Mouse (Mus musculus) bone marrow macrophage, adult 2 months (primary cell): ENCODE measurements around the gene Mphosph9. TPM values are rescaled to one million over a fixed set of nuclear protein-coding genes. Genes with fewer than 3 reads are reported as not detected.

Source experiments
- H3K27ac ChIP-seq: 2 replicates; pipeline ENCODE4 v1.5.1; 2012; ENCODE audit warnings: low read depth, low read length; ENCODE audit not compliant: insufficient read depth
- H3K4me1 ChIP-seq: 2 replicates; pipeline ENCODE4 v1.6.1; 2012; ENCODE audit warnings: low read length; ENCODE audit not compliant: control insufficient read depth, insufficient read depth
- H3K4me3 ChIP-seq: 2 replicates; pipeline ENCODE4 v1.5.1; 2012; ENCODE audit warnings: mild to moderate bottlenecking, low read length, moderate library complexity; ENCODE audit not compliant: insufficient read depth
- CTCF ChIP-seq: IDR thresholded peaks from 2 replicates; pipeline ENCODE4 v1.5.1; 2012; ENCODE audit warnings: low read depth, mild to moderate bottlenecking, low read length, moderate library complexity
- POLR2A ChIP-seq: IDR thresholded peaks from 2 replicates; pipeline ENCODE4 v1.6.1; 2012; ENCODE audit warnings: mild to moderate bottlenecking, low read depth, low read length, borderline replicate concordance
- polyA plus RNA-seq: library from polyadenylated mRNA; stranded (reverse); fragments of >200 nt; gene quantifications from 2 replicates; pipeline ENCODE4 v1.2.4, GENCODE M21; 2012; ENCODE audit not compliant: missing spikeins, insufficient read depth, insufficient read length

Mphosph9 gene
- polyA plus RNA-seq, 1 experiment, result 7.2 TPM

DNA sequence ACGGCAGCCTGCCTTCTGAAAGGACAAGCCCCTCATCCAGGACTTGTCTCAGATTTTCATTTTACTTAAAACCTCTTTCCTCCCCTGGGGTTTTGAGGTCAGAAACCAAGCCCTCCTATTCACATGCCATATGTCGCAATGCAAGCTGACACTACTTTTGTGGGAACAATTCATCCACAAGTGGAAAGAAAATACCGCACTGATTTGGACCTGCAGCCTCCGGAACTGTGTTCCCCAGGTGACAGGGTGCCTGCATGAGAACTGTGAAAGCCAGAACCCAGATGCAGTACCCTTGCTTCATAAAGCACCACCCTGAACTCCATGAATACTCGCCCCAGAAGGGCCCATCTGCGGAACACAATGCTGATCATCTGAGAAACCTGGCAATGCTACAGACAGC lies 100.6 kb downstream of the Mphosph9 start:
- TF ChIP-seq POLR2A (no peak), CTCF (no peak)
- Histone ChIP-seq H3K4me3 (no peak overlapping the region), H3K27ac (no peak overlapping the region), H3K4me1 (peaks cover 18% of the 10 kb centered on the region)

DNA sequence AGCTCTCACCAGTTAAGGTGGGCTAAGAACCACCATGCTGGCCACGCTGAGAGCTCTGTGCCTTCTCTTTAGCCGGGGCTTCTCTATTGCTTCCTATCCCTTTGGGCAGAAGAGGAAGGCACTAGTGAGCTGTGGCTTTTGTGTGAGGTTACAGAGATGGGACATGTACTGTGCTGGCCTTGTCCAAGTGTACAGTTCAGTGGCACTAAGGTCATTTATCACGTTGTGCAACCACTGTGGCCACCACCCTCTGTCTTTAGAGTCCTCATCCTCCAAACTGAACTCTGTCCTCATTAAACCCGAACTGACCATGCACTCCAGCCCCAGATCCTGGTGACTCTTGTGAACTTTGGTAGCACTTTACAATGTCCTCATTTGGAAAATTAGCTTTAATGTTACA lies 101.3 kb downstream of the Mphosph9 start:
- H3K4me1 ChIP-seq, result peaks cover 24% of the 10 kb centered on the region
- H3K4me3 ChIP-seq, result no peak overlapping the region
- H3K27ac ChIP-seq, result no peak overlapping the region
- no peak for TF ChIP-seq CTCF
- no peak for TF ChIP-seq POLR2A

DNA sequence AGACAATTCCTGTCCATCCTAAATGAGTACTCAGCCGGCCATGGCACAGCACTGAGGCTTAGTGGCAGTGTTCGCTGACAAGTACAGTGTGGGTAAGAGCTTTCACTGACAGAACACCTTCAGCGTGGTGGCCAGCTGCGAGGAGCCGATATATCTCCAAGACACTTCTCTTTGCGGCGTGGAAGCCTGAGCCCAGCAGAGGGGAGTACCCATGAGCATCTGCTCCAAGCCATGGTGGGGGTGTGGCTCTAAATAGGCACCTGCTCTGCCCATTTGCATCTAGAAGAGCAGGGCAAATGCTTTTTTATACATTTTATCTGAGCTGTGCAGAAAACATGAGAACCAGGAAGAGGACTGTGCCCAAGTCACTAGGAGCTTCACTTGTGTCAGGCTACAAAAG lies 101.9 kb downstream of the Mphosph9 start:
- H3K4me1 ChIP-seq, result peaks cover 30% of the 10 kb centered on the region
- H3K4me3 ChIP-seq, result no peak overlapping the region
- H3K27ac ChIP-seq, result no peak overlapping the region
- TF ChIP-seq POLR2A, result no peak
- TF ChIP-seq CTCF, result no peak

DNA sequence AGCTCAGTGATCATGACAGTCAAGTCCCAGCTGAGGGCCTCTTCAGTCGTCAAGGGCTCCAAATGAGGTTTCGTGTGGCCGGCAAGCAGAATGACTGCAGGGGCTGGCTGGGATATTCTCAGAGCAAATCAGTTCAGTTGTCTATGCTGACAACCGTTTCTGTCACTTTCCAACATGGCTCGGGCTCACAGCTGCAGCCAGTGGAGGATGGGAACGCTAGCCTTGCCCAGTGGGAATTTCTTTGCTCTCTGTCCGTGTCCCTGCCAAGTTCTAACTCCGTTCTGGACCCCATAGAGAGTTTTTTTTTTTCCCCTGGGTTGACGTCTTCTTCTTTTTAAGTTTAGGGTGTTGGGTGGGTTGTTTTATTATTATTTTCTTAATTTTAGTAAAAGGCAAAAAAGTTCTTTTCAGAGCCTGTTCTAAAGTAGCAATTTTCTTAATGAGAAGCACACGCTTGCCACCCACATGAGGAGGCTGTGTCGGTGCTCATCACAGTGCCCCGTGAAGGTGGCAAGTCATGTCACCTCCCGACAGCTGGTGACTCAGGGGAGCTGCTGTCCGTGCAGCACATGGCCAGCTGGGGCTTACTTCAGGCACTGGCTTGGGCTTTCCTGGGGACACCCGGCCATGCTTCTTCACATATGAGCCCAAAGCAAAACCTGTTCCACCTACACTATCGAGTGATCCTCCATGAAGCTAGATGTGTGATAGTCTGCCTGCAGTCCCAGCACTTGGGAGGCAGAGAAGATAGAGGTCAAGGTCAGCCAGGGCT lies 103.3 kb downstream of the Mphosph9 start:
- TF ChIP-seq CTCF, result no peak
- Histone ChIP-seq H3K4me1 (peaks cover 34% of the 10 kb centered on the region), H3K27ac (no peak overlapping the region), H3K4me3 (no peak overlapping the region)

DNA sequence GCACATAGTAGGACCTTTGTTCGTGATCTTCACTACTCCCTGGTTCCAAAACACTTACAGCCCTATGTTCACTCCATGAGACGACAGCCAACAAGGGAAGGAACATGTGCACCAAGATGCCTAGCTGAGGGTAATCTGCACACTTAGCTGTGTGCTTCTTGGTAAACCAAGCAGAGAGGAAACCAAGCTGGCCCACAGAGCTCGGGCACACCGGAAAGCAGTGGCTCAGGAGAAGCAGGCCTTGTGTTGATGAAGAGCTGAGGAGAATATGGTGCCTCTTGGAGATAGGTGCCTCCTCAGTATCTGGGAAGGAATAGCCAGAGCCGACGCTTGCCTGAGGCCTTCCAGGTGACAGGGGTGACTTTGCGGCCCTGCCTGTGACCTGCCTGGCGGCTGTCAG lies 104.2 kb downstream of the Mphosph9 start:
- H3K4me3 ChIP-seq, result no peak overlapping the region
- H3K27ac ChIP-seq, result no peak overlapping the region
- no peak for TF ChIP-seq POLR2A
- TF ChIP-seq CTCF, result no peak
- peaks cover 34% of the 10 kb centered on the region for H3K4me1 ChIP-seq

- H3K4me3 ChIP-seq, result no peak overlapping the region
- H3K4me1 ChIP-seq, result peaks cover 34% of the 10 kb centered on the region
- H3K27ac ChIP-seq, result no peak overlapping the region
- TF ChIP-seq POLR2A (no peak), CTCF (no peak)
Measured at GRCm38 (mm10) chr5:124222696-124223095, 105.1 kb downstream of the Mphosph9 start.

GRCm38 (mm10) chr5:124221736-124222040 lies 106.1 kb downstream of the Mphosph9 start:
- TF ChIP-seq POLR2A (no peak), CTCF (no peak)
- Histone ChIP-seq H3K27ac (no peak overlapping the region), H3K4me3 (no peak overlapping the region), H3K4me1 (peaks cover 26% of the 10 kb centered on the region)

DNA sequence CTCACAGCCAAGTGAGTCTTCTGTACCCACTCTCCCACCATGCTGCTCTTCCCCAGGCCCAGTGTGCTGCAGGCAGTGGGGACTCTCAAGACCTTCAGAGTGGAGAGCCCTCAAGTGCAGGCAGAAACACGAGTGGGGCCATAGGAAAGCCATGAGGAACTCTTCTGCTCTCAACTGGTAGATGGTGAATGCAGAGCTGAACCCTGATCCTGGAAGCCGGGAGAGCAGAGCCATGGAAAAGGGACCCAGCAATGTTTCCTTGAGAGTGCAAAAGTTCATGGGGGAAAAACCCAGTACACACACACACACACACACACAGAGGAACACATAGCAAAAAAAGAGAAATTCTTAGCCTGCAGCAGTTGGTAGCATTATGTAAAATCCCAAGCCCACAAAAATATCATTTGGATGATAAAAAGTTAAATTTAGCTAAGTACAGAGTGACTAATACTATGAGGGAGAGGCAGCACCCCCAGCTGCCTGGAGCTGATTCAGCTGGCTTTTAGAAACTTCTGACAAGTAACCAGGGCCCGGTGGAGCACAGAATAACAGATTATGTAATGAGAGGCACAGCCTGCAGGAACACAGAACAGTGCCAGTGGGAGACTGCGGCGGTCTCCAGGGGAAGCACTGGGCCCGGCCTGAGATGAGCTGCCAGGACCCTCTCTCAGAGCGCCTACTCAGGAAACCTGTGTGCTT lies 106.6 kb downstream of the Mphosph9 start:
- Histone ChIP-seq H3K27ac (no peak overlapping the region), H3K4me3 (no peak overlapping the region), H3K4me1 (peaks cover 21% of the 10 kb centered on the region)
- TF ChIP-seq POLR2A, result no peak

DNA sequence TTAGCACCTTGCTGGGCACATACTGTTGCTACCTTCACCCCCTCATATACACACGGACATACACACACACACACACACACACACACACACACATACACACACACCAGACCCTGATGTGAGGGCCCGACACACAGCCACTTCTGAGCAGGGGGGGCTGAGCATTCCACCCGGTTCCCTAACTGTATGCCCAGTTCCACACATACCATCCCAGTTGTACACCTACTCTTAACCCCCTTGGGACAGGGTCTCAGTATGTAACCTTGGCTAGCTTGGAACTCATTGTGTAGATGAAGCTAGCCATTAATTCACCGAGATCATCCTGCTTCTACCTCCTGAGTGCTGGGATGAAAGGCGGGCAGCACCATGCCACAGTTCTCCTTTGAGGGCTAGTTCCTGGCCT lies 107.2 kb downstream of the Mphosph9 start:
- Histone ChIP-seq H3K27ac (no peak overlapping the region), H3K4me3 (no peak overlapping the region), H3K4me1 (peaks cover 20% of the 10 kb centered on the region)
- TF ChIP-seq CTCF (no peak), POLR2A (no peak)

DNA sequence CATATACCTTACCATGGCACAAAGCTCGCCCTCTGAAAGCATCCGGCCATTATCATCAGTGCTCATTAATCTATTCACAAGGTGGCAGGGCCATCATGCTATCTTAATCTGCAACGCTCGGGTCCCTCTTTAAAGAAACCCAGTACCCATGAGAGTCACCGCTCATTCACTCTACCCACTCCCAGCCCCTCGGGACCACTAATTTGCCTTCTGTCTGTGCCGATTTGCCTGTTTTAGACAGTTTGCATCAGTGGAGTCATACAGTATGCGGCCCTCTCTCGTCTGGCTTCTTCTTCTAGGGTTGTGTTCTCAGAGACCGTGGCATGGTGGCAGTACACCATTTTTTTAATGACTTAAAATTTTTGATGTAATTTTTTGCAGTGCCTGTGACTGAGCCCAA lies 108.3 kb downstream of the Mphosph9 start:
- TF ChIP-seq CTCF, result no peak
- TF ChIP-seq POLR2A, result no peak
- H3K27ac ChIP-seq, result no peak overlapping the region
- H3K4me1 ChIP-seq, result peaks cover 20% of the 10 kb centered on the region
- H3K4me3 ChIP-seq, result no peak overlapping the region

DNA sequence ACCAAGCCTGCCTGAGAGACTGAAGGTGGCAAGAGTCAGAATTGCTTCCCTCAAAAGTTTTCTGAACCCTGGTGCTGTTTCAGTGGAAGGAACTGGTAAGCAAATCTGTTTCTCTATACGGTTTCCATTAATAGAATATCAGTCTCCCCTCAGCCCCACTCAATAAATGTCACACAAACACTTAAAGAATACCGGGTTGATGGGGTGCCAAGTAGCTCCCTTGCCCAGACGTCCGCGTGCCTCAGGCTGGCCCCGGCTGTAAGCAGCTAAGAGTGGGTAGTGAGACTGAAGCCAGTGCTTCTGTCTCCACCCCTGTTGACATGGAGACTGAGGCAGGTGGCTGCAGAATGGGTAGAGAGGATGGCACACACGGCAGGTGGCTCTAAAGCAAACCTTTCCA lies 108.8 kb downstream of the Mphosph9 start:
- TF ChIP-seq CTCF (no peak), POLR2A (no peak)
- Histone ChIP-seq H3K27ac (no peak overlapping the region), H3K4me3 (no peak overlapping the region), H3K4me1 (peaks cover 20% of the 10 kb centered on the region)
